Mouse (Mus musculus) layer of hippocampus, postnatal 14 days (tissue): Measurements from ENCODE around the gene Chrm1. TPM values are rescaled to one million over a fixed set of nuclear protein-coding genes. Genes with fewer than 3 reads are reported as not detected.

Source experiments
- DNase-seq, 2 experiments: peaks; one replicate each; pipeline ENCODE4 v3.0.0; 2021 to 2022; ENCODE audit warnings: low spot score in 2 of 2, mixed read lengths in 1 of 2
- total RNA-seq, 2 experiments: library from RNA; stranded (reverse); gene quantifications; 2 replicates each; pipeline ENCODE4 v1.2.3; 2021

The Chrm1 gene
- total RNA-seq, 2 experiments from 2014 or later, result 162 to 166 TPM

- DNase-seq, result peak; percentile 69 to 89
Observed at GRCm38 (mm10) chr19:8682996-8683395, 19.4 kb downstream of the Chrm1 start.

- no peak for DNase-seq
Observed at GRCm38 (mm10) chr19:8683627-8684026, 20.0 kb downstream of the Chrm1 start.

- DNase-seq, result no peak
Observed at GRCm38 (mm10) chr19:8691871-8692539, 28.4 kb downstream of the Chrm1 start.

GRCm38 (mm10) chr19:8692740-8693139, 29.2 kb downstream of the Chrm1 start:
- no peak for DNase-seq

- DNase-seq, result no peak
Observed at GRCm38 (mm10) chr19:8695330-8695729, 31.7 kb downstream of the Chrm1 start.

GRCm38 (mm10) chr19:8699652-8700051, 36.1 kb downstream of the Chrm1 start:
- DNase-seq, result no peak

GRCm38 (mm10) chr19:8702458-8702857, 38.9 kb downstream of the Chrm1 start:
- DNase-seq, result no peak

GRCm38 (mm10) chr19:8703571-8703970, 40.0 kb downstream of the Chrm1 start:
- DNase-seq, result no peak

GRCm38 (mm10) chr19:8705026-8705708, 41.6 kb downstream of the Chrm1 start:
- no peak for DNase-seq

GRCm38 (mm10) chr19:8706132-8706667, 42.6 kb downstream of the Chrm1 start:
- DNase-seq, result no peak

- no peak for DNase-seq
Observed at GRCm38 (mm10) chr19:8706930-8707329, 43.3 kb downstream of the Chrm1 start.

GRCm38 (mm10) chr19:8708954-8709353, 45.4 kb downstream of the Chrm1 start:
- DNase-seq, result no peak

- DNase-seq, result peak in 1 of 2 experiments; percentile 65
Observed at GRCm38 (mm10) chr19:8710057-8710456, 46.5 kb downstream of the Chrm1 start.

- no peak for DNase-seq
Observed at GRCm38 (mm10) chr19:8711506-8711905, 47.9 kb downstream of the Chrm1 start.

GRCm38 (mm10) chr19:8711949-8712869, 48.6 kb downstream of the Chrm1 start:
- DNase-seq, result no peak

- DNase-seq, result peak; percentile 60 to 72
Observed at GRCm38 (mm10) chr19:8712870-8713305, 49.3 kb downstream of the Chrm1 start.

GRCm38 (mm10) chr19:8713306-8713996, 49.9 kb downstream of the Chrm1 start:
- DNase-seq, result peak; percentile 90 to 96

- DNase-seq, result no peak
Observed at GRCm38 (mm10) chr19:8713997-8714652, 50.5 kb downstream of the Chrm1 start.

- peak in 1 of 2 experiments; percentile 32 for DNase-seq
Observed at GRCm38 (mm10) chr19:8714653-8715481, 51.3 kb downstream of the Chrm1 start.
